Mouse (Mus musculus) olfactory bulb, adult 2 months (tissue): Measurements from ENCODE around the gene Txndc2. TPM values are rescaled to one million over a fixed set of nuclear protein-coding genes. Genes with fewer than 3 reads are reported as not detected.
A peak's percentile ranks its signal among the peaks of the same experiment; 100 is the strongest.
"Not testable (repeated sequence)": the region's sequence is repeated elsewhere in the genome, so short reads cannot be mapped to it uniquely, and the experiment has no call there.

Experiments used
- H3K27ac ChIP-seq: fragments of 200-500 bp; 2 replicates; pipeline ENCODE4 v1.5.1; 2012; ENCODE audit warnings: low read depth, low read length; ENCODE audit not compliant: insufficient read depth
- H3K4me1 ChIP-seq: fragments of 200-500 bp; 2 replicates; pipeline ENCODE4 v1.6.1; 2012; ENCODE audit warnings: low read length; ENCODE audit not compliant: control insufficient read depth, insufficient read depth
- H3K4me3 ChIP-seq: fragments of 200-500 bp; 2 replicates; pipeline ENCODE4 v1.5.1; 2012; ENCODE audit warnings: mild to moderate bottlenecking, low read depth, low read length, moderate library complexity; ENCODE audit not compliant: insufficient read depth
- CTCF ChIP-seq: fragments of 200-500 bp; IDR thresholded peaks from 2 replicates; pipeline ENCODE4 v1.5.1; 2012; ENCODE audit warnings: low read depth, mild to moderate bottlenecking, low read length, moderate library complexity; ENCODE audit not compliant: insufficient read depth
- POLR2A ChIP-seq: fragments of 200-500 bp; IDR thresholded peaks from 2 replicates; pipeline ENCODE4 v1.6.1; 2012; ENCODE audit warnings: mild to moderate bottlenecking, low read depth, low read length, moderate library complexity; ENCODE audit not compliant: insufficient read depth
- WGBS: fragments of 180-500 bp; shearing (Covaris S2); methylation state at CpG from one replicate; pipeline ENCODE4 v1.1.7; 2018; 5-methylcytosine and 5-hydroxymethylcytosine counted together
- polyA plus RNA-seq: library from polyadenylated mRNA; stranded (reverse); fragments of >200 nt; gene quantifications from 2 replicates; pipeline ENCODE4 v1.2.4, GENCODE M21; 2012; ENCODE audit warnings: low replicate concordance; ENCODE audit not compliant: missing spikeins, insufficient read depth, insufficient read length

The Txndc2 gene
- polyA plus RNA-seq, 1 experiment, result not detected

DNA sequence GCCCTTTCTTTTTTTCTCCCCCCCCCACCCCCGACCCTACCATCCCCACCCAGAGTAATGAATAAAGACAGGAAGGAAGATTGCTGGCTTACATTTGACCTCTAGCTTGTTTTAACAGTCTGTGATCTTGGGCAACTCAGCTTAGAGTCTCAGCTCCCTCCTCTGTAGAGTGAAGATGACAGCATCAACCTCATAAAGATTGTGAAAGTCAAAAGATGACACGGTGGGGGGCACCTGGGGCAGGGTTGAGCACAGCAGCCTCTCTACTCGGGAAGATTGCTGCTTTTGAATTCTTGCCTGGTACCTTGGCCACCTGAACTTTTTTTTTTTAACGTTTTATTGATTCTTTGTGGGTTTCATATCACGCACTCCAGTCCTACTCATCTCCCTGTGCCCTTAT is 6.0 kb upstream of the Txndc2 start:
- H3K4me3 ChIP-seq, result no peak overlapping the region
- TF ChIP-seq CTCF, result no peak
- 69% methylated on average over 5 of the region's 5 CpGs for WGBS
- H3K4me1 ChIP-seq, result peaks cover 18% of the 10 kb centered on the region
- H3K27ac ChIP-seq, result no peak overlapping the region

DNA sequence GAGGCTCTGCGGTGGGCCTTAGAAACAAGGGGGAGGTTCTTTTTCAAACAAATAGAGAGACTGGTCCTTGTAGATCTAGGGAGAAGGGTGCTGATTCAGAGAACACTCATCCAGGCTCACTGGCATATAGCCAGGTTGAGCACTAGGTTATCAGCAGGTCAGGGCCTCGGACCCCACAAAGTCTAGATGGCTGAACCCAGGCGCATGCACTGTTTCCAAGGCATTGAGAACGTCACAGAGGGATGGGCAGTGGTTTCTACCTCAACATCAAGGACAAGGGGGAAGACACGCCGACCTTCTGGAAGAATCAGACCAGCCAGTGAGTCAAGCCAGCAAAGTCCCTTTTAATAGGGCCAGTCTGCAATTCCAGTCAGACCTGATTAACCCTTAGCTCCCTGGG is 5.3 kb upstream of the Txndc2 start:
- 85% methylated on average over 6 of the region's 6 CpGs for WGBS
- Histone ChIP-seq H3K4me3 (no peak overlapping the region), H3K4me1 (peaks cover 23% of the 10 kb centered on the region), H3K27ac (no peak overlapping the region)
- no peak for TF ChIP-seq CTCF
- TF ChIP-seq POLR2A, result no peak

DNA sequence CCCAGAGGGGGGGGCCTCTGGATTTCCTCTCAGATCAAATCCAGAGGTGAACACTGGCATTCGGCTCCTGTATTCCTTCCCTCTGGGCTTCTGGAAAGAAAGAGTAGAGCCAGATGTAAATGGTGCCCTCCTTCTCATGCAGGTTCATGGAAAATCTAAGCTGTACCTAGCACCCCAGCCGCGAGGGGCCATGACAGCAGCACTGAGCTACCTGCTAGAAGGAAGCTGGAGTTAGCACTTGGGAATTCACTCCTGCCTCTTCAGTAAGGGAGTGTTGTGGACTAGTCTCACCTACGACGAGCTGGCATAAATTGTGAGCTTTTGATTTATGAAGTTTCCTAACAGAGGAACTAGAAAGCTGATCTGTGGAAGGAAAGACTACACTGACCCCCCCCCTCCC is 1.6 kb upstream of the Txndc2 start:
- Histone ChIP-seq H3K4me1 (peaks cover 23% of the 10 kb centered on the region), H3K27ac (peak overlapping the region; percentile 54), H3K4me3 (no peak overlapping the region)
- 78% methylated on average over 5 of the region's 5 CpGs for WGBS
- TF ChIP-seq CTCF, result no peak
- TF ChIP-seq POLR2A, result no peak

DNA sequence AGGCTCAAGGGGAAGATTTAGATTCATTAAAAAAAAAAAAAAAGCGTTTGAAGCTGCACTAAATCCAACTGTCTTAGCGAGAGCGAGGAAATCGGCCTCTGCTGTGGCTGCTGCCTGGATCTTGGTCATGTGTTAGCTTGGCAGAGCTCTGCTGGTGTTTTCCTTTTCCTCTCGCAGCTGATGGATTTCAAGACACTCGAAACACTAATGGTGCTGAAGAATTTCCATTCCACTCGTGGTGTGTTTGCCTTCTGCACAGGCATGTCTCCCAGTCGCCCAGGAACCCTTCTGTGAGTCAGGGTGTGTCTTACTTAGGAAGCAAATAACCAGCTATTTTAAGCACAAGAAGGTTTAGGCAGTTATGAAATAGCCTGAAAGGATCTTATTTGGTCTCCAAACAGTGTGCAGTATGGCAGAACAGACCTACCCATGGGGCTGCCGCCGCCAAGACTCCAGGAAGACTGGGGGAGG is 1.1 kb upstream of the Txndc2 start:
- Histone ChIP-seq H3K4me1 (peaks cover 20% of the 10 kb centered on the region), H3K27ac (peak overlapping the region; percentile 54), H3K4me3 (no peak overlapping the region)
- no peak for TF ChIP-seq POLR2A
- 11% methylated on average over 10 of the region's 10 CpGs for WGBS

DNA sequence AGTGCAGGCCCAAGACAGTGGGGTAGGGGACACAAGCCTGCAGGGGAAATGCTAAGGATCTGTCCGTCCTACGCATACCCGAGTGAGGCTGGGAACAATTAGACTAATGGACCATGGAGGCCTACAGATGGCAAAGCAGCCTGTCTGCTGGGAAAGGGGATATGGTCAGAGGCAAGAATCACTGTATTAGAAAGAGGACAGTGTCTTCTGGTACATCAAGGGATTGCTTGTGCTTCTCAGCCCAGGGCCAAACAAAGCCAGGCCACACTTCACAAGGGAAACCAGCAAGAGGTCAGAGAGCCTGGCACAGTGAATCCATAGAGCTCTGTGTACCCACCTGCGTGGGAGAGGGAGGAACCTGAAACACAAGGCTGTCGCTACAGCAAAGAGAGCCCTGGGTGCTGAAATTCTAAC is 617 bp upstream of the Txndc2 start:
- no peak for TF ChIP-seq CTCF
- TF ChIP-seq POLR2A, result no peak

DNA sequence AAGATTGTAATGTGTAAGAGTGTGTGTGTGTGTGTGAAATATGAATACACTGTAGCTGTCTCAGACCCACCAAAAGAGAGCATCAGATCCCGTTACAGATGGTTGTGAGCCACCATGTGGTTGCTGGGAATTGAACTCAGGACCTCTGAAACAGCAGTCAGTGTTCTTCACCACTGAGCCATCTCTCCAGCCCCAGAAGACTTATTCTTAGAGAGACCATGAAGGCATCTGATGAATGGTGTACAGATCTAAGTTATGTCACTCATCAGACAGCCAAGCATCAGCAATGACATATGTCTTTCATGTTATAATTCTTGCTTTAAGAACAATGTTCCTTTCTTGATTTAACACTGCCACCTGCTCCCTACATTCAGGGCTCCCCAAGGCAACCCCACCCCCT is 2.8 kb downstream of the Txndc2 start:
- WGBS, result 100% methylated on average over 1 of the region's 1 CpGs
- peaks cover 17% of the 10 kb centered on the region for H3K4me1 ChIP-seq
- TF ChIP-seq CTCF (no peak), POLR2A (no peak)
- no peak overlapping the region for H3K4me3 ChIP-seq
- H3K27ac ChIP-seq, result no peak overlapping the region

More for the DNA sequence above, 617 bp upstream of the Txndc2 start:
- Histone ChIP-seq H3K4me1 (peaks cover 20% of the 10 kb centered on the region), H3K27ac (peak overlapping the region; percentile 54), H3K4me3 (no peak overlapping the region)
- WGBS, result 48% methylated on average over 5 of the region's 5 CpGs

DNA sequence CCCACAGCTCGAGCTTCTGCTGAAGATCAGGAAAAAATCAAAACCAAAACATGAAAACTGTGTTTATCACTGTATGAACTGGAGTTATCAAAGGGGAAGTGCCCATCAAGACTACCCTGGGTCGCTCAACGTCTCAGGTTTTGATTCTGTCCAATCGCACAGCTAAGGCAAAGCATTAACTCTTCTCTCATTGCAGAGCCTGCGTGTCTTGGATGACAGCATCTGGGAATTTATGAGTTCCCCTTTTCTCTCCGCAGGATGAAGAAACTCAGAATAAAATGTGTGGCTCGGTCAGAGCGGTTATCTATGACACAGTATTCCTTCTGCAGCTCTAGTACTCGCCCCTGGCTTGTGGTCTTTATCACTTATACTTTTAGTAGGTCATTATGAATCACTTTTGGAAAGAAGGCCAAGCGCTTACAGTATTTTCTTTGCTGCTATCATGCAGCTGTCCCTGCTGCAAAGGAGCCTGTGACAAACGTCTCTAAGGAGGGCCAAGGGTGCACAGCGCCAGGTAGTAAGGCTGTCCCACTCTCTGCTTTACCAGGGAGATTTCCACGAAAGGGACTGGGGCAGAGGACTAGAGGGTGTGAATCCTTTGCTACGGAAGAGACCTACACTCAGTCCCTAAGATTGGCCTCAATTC is 6.1 kb downstream of the Txndc2 start:
- Histone ChIP-seq H3K27ac (no peak overlapping the region), H3K4me1 (no peaks in the 10 kb centered on the region), H3K4me3 (no peak overlapping the region)
- WGBS, result 88% methylated on average over 14 of the region's 14 CpGs
- TF ChIP-seq CTCF, result no peak
- no peak for TF ChIP-seq POLR2A

DNA sequence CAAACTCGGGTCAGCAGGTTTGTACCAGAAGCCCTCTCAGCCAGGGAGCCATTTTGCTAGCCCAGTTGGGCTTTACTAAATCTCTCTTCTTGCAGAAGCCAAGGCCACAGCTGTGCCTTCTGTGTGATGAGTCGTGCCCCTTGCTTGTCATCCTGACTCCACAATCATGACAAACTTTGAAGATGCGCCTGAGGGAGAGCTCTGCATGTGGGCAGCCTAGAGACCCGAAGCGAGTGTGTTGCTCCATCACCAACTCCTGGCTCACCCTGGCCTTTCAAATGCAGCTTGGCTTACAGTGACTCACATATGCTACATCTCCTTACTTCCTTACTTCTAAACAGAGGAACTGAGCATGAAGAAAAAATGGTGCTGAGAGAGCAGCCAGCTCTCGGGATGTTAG is 12.0 kb downstream of the Txndc2 start:
- Histone ChIP-seq H3K4me3 (no peak overlapping the region), H3K4me1 (peaks cover 4% of the 10 kb centered on the region; the same call in 1 of the 2 replicates), H3K27ac (no peak overlapping the region)
- WGBS, result 59% methylated on average over 6 of the region's 6 CpGs
- TF ChIP-seq CTCF, result no peak
- no peak for TF ChIP-seq POLR2A

DNA sequence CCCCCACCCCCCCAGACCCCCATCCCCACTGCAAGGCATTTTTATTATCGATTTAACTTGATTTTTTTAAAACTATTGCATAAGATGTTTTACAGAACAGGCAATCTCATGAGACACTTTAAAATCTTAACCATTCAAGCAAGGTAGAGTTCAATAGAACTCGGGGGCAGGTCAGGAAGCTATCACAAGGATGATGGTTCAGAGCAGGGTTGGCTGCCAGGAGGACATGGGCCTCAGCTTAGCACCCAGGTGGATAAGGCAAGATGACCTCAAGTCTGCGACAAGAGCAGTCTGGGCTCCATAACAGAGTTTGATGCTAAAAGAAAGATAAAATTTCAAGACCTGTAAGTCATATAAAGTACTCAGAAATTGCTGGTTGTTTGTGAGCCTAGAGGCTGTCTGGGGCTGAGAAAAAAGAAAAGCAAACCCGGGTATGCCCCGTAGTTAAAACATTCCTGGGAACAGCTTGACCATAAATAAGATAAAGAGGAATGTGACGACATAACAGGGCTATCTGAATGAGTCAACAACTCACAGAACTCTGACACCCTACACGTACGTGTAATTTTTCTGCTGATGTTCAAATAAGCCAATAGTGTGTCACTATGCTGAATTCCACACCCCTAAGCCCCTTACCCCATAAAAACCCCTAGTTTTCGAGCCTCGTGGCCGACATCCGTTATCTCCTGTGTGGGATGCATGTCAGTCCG is 13.0 kb downstream of the Txndc2 start:
- WGBS, result 79% methylated on average over 13 of the region's 13 CpGs
- H3K4me3 ChIP-seq, H3K27ac ChIP-seq, H3K4me1 ChIP-seq: not testable (repeated sequence)

DNA sequence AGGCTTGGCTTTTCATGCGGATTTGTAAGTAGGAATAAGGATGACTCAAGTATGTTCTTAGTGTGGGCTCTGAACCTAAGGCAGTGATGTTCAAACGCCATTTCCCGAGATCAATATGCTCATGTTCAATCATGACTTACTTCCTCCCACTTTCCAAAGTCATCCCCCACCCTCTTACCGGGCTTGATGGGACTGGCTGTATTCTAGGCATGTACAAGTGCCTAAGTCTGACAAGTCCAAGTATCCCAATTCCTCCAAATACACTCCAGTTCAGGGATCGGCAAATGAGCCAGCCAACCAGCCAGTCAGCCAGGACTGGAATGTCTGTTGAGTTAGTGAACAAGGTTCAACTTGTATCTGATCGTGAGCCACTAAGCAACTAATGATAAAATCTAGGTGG is 15.7 kb downstream of the Txndc2 start:
- no peak overlapping the region for H3K4me3 ChIP-seq
- peaks cover 4% of the 10 kb centered on the region; the same call in 1 of the 2 replicates for H3K4me1 ChIP-seq
- WGBS, result 92% methylated on average over 6 of the region's 6 CpGs
- H3K27ac ChIP-seq, result no peak overlapping the region
- no peak for TF ChIP-seq POLR2A
- no peak for TF ChIP-seq CTCF
